Mouse (Mus musculus) spleen, postnatal 14 days (tissue): Measurements from ENCODE around the gene Cdc26.

Experiments
- DNase-seq, 2 experiments: peaks; one replicate each; pipeline ENCODE4 v3.0.0; 2021 to 2022; ENCODE audit warnings: low spot score in 2 of 2

The Cdc26 gene

GRCm38 (mm10) chr4:62361571-62361970, 46.9 kb downstream of the Cdc26 start:
- no peak for DNase-seq

DNA sequence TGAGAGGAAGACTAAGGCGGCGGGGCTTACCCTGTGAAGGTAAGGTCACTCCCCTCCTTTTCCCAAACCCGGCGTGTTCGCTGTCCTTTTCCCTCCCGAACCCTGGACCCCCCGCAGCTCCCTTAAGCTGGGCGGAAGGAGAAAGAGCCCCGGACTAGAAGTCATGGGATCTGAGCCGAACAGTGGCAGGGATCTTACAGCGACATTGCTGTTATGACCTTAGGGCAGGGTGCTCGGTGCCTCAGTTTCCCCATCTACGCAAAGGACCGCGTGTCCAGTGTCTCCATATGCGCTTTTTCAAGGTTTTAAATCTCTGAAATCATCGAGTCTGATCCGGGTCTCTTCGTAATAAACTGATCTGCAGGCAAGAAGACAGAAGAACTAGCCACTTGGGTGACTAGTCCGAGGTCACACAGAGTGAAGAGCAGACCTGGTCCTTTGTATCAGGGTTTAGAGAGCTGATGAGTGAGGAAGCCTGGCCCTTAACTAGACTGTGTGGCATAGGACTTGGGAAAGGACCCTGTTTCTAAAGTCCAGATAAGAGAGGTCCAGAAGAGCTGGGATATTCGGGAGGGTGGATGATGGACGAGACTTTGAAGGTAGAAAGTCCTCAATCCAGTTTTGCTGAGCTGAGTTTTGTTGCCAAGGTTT, 47.5 kb downstream of the Cdc26 start:
- DNase-seq: no peak

GRCm38 (mm10) chr4:62360088-62360804, 48.2 kb downstream of the Cdc26 start, which contains the start of the genes Fkbp15 and Slc31a1:
Gene Fkbp15, minus strand, starts transcription at chr4:62360548.
Gene Slc31a1, plus strand, starts transcription at chr4:62360727.
- peak; percentile 89 to 91 for DNase-seq

GRCm38 (mm10) chr4:62359256-62359775, 49.1 kb downstream of the Cdc26 start:
- no peak for DNase-seq

- no peak for DNase-seq
These were observed 50.8 kb downstream of the Cdc26 start for GRCm38 (mm10) chr4:62357631-62358148.

GRCm38 (mm10) chr4:62349371-62349770, 59.1 kb downstream of the Cdc26 start:
- DNase-seq: no peak

DNA sequence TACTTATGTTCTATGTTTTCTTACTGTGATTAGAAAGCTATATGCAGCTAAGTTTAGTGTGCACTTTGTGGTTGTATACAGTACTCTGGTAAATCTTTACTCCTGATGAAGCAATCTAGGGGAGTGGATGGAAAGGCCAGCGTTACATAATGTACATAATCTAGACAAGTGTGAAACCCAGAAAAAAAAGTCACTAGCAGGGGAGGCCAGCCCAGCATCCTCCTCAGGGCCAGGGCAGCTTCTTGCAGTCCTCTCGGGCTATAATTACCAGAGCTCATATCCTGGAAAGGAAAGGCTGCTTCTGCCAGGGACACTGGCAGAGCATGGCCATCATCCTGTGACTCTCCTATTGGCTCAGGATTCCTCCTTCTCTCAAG, 60.1 kb downstream of the Cdc26 start:
- no peak for DNase-seq

DNA sequence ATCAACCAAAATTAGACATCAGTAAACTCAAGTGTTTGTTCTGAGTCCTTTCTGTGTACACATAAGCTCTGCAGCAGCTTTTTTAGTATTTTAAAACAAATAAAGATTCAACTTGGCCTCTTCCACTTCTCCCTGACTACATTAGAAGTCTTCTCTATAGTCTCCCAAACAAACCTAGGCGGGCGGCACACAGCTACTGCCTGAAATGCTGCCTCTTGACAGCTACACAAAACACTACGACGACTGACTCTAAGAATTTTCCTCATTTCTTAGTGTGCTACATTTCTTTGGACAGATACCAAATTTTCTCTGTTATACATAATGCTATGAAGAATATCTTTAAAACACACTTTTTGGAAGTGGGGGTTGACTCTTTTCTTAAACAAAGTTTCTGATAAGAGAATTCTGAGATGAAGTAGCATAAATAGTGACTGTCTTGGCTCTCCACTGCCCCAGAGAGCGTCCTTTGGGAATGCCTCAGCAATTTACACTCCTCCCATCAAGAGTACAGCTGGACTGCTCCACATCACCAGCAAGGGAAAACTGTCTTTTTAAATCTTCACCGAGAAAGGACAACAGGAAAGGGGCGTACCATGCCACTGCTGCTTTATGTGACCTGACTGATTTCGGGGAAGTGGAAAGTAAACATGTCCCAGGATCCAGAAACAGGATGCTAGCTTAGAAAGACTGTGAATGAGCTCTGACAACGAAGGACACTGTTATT, 60.7 kb downstream of the Cdc26 start:
- no peak for DNase-seq

GRCm38 (mm10) chr4:62345827-62346226, 62.6 kb downstream of the Cdc26 start:
- no peak for DNase-seq

DNA sequence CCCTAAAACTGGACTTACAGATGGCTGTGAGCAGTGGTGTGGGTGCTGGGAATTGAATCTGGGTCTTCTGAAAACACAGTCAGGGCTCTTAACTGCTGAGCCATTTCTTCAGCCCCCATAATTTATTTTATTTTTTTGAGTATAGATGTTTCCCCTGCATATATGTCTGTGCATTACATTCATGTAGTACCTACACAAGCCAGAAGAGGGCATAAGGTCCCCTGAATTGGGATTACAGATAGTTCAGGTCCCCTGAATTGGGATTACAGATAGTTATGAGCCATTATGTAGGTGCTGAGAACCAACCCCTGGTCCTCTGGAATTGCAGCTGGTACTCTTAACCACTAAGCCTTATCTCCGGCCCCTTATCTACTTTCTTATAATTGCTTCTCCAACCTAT, 64.4 kb downstream of the Cdc26 start:
- no peak for DNase-seq

DNA sequence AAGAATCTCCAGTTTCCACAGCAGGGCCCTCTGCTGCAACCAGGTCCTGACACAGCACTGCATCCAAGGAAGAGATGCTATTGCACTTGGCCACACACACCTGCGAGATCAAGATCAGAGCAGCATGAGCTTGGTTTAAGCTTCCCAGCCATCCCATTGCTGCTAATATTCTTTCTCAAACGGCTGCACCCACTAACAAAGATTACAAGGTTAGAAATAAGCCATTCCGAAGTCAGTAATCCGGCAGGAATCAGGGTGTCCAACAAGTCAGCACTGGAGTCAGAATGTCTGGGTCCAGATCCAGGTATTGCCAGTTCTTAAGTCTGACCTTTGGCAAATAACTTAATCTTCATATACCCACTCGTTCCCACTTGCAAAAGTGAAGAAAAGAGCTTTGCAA, 69.9 kb downstream of the Cdc26 start:
- DNase-seq: no peak
